Mouse (Mus musculus) CD4-positive, CD25-positive, alpha-beta regulatory T cell, adult 2 months (primary cell): ENCODE measurements around the gene Pcnp.

ENCODE experiments used
- DNase-seq: peaks from one replicate; pipeline ENCODE4 v3.0.0-alpha.2; 2012; ENCODE audit warnings: low read depth, low spot score

Pcnp gene

DNA sequence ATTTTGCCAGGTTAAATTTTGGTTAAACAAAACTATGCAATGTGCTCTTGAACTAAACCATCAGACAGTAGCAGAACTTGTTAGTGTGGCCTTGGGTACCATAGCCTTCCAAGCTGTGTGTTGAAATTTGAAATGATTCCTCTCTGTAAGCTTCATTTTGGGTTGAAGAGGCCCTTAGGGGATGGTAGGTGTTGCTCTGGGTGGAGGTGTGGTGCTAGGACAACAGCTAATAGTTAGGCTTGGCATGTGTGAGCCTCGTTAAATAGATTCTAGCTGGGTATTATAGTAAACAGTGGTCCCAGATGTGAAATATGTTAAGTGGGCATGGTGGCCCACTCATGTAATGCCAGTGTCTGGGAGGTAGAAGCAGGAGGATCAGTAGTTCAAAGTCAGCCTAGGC, 62.3 kb downstream of the Pcnp start:
- DNase-seq = no peak

DNA sequence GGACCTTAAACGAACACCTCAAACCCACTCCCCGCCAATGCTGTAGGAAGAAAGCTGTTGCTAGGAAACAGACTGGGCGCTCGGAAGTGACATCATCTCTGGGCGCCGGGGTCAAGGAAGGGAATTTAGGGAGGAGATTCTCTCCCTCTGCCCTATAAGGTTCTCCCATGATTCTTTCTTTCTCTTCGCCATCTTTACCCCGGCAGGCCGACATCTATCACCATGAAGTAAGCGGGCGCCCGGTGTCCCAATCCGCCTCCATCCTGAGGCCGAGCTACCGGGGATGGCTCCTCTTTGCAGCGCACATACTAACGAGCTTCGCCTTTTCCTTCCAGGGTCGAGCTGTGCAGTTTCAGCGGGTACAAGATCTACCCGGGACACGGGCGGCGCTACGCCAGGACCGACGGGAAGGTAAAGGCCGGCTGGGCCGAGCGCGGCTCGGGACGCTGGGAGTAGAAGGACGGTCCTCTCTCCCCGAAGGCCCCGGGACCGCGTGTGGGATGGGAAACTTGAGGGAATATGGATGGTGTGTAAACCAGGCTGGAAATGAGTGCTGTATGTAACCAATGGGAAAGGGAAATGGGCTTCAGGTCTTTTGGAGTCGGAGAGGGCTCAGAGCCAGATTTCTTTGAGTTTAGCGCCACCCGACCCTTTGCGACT, 63.2 kb downstream of the Pcnp start, which contains the start of gene Rpl24:
Gene Rpl24 (plus strand): TSS at position 64 of the 660 bp plus-strand sequence.
- peak; percentile 94 for DNase-seq

DNA sequence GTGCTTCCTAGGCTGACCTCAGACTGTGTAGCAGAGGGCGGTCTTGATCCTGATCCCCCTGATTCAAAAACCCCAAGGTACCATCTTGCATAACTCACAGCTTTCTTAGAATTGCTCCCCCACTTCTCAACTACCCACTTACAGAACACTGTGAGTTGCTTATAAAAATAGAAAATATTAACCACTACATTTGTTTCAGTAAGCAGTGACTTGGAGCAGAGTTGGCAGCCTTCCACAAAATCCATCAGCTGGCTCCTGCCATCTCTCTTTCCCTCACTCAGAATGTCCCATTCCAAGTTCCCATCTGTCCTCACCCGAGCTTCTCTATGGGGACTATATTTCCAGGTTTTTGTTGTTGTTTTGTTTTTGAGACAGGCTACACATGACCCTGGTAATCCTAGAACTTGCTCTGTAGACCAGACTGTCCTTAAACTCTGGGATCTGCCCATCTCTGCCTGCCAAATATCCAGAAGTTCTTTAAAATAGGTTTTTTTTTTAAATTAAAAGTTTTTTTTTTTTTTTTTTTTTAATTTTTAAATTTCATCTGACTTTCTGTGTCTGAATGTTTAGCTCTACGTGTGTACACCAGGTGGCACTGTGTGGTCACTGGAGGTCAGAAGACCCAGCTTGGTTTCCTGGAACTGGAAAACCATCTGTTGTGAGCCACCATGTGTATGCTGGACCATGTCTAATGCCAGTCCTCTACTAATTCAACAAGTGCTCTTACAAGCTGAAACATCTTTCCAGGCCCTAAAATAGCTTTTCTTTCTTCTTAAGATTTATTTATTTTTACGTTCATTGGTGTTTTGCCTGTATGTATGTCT, 65.2 kb downstream of the Pcnp start:
- peak; percentile 66 for DNase-seq

DNA sequence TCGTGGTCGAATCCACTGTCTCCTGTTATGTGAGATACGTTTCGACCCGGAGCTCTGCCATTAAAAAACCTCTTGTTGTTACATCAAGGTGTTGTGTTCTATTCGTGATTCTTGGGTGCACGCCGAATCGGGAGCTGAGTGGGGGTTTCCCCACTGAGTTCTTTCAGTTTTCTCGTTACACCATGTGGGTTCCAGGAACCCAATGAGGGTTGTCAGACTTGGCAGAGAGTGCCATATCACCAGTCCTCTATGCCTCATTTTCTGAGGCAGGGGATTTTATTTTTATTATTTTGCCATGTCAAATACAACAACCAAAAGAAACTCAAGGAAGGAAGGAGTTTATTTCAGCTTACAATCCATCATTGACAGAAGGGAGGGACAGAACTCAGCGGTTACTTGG, 66.5 kb downstream of the Pcnp start:
- peak; percentile 56 for DNase-seq
